Mouse (Mus musculus) adrenal gland, adult 2 months (tissue): ENCODE data around the gene Mlip. TPM values are rescaled to one million over a fixed set of nuclear protein-coding genes. Genes with fewer than 3 reads are reported as not detected.
A peak's percentile ranks its signal among the peaks of the same experiment; 100 is the strongest.
"Not testable (repeated sequence)": the region's sequence is repeated elsewhere in the genome, so short reads cannot be mapped to it uniquely, and the experiment has no call there.

ENCODE experiments used
- DNase-seq: peaks from one replicate; pipeline ENCODE4 v3.0.0; 2021
- polyA plus RNA-seq: library from polyadenylated mRNA; depleted of rRNA; stranded (reverse); fragments of >200 nt; gene quantifications from 2 replicates; pipeline ENCODE4 v1.2.3, GENCODE M21; 2012; rRNA removed
- total RNA-seq, 2 experiments: library from RNA; stranded (reverse); gene quantifications; 2 replicates each; pipeline ENCODE4 v1.2.3; 2021

Mlip gene
- total and polyA plus RNA-seq, 3 experiments = 0.84 to 2.3 TPM; not detected in 1

DNA sequence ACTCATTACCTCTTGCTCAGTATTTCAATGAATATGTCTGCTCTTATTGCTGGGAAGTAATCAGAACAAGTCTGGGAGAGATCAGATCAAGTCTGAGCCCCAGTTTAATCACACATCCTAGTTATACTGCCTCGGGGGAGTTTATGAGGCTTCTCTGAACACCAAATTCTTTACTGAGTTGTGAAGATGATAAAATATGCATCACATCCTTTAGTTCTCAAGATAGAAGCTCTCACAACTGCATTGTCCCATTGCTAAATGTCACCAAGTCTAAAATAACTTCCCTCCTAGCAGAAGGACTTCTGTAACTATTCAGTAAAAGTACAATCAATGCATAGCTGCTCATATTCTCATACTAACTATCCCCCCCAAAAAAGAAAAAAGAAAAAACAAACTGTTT, 154.5 kb downstream of the Mlip start:
- DNase-seq = no peak

DNA sequence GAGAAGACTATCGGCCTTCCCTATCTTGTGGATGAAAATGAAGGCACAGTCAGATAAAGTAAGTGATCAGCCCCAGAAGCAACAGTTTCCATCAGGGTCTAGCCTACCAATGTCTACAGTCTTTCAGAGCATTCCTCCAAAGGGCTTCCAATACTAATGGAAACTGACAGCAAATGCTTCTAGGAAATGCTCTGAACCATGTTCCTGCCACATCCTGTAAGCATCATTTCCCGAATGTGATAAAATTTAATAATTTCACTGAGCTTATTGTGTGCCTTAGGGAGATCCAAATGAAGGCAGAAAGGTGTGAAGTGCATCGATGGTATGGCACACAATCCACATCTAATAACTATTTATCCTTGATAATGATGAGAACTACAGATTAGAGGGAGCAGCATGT, 173.3 kb downstream of the Mlip start:
- no peak for DNase-seq

DNA sequence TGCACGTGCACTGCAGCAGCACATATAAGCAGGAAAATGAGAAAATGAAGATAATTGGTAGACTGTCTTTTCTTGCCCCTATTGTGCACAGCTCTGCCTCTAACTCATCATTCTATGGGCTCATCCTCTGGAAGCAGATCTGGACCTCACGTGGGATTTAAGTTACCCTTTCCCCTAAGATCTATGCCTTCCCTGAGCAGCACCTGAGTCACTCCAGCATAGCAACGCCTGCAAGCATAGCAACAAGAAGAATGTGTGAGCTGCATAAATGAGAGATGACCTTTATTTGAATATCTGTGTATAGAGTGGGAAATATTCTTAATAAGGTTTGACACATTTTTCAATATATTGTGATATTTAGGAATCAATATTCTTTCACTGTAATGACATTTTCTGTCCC, 176.9 kb downstream of the Mlip start:
- no peak for DNase-seq

DNA sequence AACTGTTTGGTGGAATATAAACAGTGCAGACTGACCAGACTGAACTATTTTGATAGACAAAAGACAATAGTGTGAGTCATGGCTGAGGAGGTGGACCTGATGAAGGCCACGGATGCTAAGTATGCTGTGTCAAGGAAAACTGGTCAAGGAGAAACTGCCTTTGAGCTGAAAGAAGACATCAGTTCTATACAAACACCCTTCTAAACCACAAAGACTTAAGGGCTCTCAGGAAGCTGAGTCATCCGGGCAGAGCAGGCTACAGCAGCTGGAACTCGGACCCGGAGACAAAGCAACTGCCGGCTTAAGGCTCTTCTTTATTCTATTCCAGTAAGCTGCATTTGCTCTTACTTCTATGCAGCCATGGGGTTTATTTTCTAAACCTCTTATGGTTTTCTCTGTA, 180.7 kb downstream of the Mlip start:
- DNase-seq = peak; percentile 23

DNA sequence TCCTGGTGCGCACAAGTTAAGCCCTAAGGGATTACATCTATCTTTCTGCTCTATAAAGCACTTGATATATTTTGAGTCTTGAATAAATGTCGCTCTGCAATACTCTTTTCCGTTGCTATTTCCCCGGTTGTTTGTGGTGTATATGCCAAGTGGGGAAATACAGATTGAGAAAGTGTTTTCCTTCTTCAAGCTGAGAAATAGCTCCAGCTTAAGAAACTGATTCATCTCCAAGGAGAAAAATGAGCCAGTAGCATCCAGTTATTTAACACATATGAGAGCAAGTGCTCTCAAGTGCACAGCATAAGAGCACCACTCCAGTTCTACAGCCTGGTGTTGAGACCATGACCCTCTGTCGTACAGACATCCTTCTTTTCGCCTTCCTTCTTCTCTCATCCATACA, 186.9 kb downstream of the Mlip start:
- DNase-seq = no peak

DNA sequence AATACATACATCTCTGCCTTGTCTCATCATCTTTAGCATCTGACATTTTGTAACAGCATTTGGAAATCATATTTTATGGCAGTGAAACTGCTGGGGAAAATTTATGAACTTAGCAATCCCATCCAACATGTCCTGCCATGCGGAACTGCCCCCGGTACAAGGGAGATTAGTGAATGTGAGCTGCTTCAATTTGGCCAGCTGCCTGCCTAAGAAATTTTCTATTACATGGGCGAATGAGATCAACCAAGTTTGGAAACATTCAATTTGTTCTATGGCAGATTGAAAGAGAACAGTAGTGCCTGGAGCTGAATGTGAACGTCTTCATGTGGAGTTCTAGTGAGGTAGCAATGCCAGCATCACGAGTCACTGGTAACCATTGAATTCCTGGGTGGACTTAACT, 191.0 kb downstream of the Mlip start:
- no peak for DNase-seq

DNA sequence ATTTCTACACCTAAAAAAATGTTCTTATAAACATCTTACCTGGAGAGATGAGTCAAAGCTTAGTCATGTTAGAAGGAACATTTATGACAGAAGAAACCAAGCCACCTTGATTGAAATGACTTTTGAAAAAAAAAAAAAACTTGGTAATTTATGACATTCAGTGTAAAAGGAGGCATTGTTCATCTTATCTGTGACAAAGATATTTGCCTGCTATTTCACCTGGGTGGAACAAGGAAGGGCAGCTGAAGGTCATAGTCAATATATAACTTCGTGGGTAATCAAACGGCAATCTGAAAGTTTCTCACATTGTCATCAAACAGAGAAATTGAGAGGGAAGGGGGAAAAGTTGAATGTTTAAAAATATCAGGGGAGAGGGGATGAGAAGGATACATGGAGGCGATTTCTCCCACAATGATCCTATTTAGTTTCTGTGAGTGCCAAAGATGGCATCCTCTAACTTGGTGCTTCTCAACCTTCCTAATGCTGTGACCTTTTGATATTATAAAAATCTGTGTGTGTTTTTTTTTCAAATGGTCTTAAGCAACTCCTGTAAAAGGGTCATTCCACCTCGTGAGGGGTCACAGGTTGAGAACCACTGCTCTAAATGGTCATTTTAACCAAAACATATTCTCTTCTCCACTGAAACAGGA, 192.4 kb downstream of the Mlip start:
- DNase-seq = no peak

DNA sequence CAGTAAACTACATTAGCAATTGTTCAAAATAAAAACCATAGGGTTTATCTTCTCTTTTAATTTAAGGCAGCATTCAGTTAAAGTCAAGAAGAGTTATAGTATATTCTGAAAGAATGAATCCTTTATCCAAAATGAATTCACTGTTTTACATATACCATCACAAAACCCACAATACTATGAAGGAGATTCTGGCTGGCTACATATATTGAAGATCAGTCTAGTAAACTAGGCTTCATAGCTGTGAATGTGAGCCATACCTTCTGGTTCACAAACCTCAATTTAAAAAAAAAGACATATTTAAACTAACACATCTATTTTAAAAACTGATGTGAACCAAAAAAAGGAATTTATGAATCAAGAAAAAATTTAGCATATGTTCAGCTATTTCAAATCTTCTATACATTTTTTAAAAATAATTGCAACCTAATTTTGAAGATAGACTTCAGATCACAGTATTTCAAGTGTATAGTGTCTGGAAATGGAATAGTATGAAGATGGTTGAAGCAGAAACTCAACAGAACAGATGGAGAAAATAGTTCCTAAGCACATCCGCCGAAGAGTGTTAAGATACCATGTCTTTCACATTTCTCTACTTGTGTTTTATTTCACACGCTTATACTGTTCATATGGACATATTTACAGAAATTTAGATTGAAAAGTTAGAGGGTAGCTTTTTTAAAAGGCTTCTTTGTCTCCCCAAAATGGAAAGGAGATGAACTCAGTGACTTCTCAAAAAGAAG, 204.1 kb downstream of the Mlip start:
- no peak for DNase-seq

DNA sequence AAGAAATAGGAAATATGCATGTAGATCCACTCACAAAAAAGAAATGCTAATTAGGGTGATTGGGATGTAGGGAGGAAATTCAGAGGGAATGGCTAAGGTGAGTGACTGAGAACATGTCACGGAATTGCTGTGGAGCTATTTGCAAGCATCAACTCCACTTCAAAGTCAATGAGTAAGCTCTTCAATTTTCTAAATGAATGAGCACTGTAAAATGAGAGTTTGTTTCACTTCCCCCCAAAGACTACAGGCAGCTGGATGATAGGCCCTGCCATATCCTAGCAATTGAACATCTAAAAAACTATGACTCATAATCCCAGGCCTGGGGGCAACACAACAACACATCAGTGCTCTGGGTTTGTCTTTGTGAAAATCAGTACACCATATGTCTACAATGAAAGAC, 233.0 kb downstream of the Mlip start:
- DNase-seq = no peak

DNA sequence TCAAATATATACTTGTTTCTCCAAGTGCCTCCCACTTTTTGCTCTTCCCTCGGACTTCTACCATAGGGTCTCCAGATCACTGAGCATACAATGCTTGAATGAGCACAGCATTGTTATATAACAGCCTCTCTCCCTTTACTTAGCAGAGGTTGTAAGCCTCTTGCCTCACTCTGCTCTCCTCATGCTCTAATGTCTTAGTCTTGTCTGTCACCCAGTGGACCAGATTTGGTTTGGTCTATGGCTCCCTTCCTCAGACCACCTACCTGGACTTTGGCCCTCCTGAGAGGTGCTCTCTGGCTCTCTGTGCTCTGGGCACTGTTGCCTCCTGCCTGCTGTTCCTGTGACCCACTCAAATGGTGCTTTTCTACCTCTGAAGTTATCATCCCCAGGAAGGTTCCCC, 255.9 kb downstream of the Mlip start:
- no peak for DNase-seq

DNA sequence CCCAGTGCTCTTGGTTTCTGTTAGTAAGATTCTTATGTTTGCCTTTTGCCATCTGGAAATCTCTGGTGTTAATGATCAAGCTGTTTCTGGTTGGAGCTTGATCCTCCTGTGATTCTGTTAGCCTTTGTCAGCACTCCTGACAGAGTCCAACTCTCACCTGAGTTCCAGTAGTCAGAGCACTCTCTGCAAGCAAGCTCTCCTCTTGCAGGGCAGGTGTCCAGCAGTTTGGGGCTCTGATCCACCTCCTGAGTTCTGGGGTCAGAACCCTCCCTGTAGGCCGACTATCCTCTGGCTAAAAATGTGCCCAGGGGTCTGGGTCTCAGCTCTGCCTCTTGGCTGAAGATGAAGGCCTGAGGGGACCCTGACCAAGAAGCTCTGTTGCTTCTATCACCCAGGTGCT, 269.5 kb downstream of the Mlip start:
- DNase-seq = not testable (repeated sequence)

DNA sequence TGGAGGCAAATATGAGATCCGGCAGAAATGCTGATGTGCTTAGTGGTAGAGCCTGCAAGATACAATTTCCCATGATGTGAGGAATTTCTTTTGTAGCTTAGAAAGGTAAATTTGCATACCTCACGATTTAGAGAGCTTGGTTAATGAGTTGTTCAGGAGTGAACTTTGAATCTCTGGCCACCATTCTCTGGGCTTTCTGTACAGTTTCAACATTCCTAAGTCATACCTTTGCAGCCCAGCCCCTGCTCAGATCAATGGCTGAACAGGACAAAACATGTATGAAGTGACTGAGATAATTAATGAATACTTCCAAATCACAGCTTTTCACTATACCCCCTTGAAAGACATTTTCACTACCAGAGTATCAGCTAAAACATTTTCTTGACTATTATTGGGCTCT, 281.1 kb downstream of the Mlip start:
- DNase-seq = no peak

DNA sequence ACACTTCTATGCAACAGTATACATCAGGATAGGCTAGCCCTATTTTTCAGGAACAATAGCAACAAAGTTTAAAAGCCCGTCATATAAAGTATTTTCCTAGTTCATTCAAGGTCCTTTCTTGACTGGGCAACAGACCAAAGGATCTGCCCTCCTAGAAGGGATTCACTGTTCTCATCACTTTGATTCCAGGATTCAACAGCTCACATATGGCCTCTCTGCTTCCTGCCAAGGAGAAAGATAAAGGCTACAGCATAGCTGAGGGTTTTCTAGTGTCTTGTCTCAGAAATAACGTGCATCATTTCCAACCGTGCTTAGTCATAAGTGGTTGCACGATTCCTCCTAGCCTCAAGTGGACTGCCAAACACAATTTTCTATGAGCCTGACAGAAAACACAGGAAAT, 296.2 kb downstream of the Mlip start:
- no peak for DNase-seq

DNA sequence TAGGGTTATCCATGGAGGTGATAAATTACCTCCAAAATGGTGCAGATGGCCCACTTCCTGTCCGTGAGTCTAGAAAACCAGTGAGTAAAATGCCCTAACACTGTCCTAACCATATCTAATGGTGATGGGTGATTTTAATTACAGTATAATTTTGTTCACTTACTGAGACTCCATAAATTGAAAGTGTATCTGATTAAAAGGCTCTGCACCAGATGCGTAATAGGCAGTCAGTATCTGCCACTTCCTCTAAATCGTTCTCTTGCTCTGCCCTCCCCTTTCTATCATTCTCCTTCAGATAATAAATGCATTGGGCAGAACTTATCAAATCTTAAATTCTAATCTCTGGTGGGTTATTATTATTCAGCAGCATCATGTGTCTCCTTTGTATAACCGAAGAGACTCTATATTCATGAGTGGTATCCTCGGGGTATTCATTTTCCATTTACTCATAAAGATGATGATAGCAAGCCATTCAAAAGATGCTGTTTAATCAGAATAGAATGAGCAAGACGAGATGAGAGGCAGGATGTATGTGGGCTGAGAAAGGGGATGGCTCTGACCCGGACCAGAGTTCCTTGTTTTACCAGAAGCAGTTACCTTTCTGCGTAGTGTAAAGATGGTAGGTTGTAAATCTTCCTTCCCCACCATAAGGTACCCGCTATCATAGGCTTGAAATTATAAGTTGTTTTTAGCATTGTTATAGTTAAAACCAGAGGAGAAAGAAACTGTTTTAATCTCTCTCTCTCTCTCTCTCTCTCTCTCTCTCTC, 298.2 kb downstream of the Mlip start:
- DNase-seq = no peak

Other genes starting within 250 kb of the Mlip start
- gene Lrrc1, start 191.9 kb upstream of the Mlip start, total RNA-seq = 10 to 100 TPM; 10.0 to 15.1 TPM
- gene Lrrc1, start 191.9 kb upstream of the Mlip start, polyA plus RNA-seq = 10.7 and 22.8 TPM in 2 replicates